ENCODE assay signal across 8 mouse cellular contexts in the genomic region with DNA sequence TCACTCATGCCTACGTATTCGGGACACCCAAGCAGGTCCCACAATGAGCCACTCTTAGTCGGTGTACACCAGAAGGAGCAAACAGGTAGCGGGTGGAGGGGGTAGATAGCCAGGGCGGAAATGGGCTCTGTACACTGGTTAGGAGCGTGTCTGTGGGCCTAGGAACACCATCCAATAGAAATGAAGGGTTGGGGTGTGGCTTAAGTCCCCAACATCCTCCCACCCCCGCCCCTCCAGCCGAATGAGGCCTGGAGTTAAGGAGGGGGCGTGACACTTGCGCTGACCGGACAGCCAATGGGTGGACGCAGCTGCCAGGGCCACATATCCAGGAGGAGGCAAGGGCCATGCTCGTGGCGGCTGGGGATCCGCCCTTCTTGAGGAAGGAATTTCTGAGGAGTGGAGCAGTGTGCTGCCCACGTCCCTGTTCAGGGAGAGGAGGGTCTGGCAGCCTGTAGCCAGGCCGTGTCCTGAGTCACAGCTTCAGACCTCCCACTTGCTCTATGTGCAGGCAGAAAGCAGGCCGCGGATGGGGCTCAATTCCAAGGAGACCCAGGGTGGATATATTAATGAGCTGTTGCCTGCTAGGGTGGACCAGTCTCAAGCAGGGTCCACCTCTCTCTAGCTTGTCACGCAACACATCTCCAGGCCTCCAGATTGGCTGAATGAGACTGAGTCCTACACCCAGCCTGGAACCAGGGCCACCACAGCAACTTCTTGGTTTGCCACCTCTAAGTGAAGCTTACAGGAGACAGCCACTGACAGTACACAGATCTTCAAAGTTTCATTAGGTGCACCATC. TPM values are rescaled to one million over a fixed set of nuclear protein-coding genes. Genes with fewer than 3 reads are reported as not detected.
A peak's percentile ranks its signal among the peaks of the same experiment; 100 is the strongest.
DNase-seq lines count a peak whose midpoint lies in the region; TF ChIP-seq lines count a peak whose summit lies in the region.

No protein-coding gene starts in this region.

- WGBS in lung, adult 2 months = 13% methylated on average over 20 of the region's 20 CpGs

- peak; percentile 41; the same call in 1 of the 2 replicates for TF ChIP-seq POLR2A in lung, adult 2 months (IDR thresholded peaks at IDR 0.05; ENCODE audit: borderline replicate concordance, extremely low read depth, low read depth, low read length)

- peaks cover 5% of the 10 kb centered on the region for H3K4me1 ChIP-seq in lung, adult 2 months (ENCODE audit: control insufficient read depth, insufficient read depth, low read length)

- peak; percentile 57 for DNase-seq in adrenal gland, postnatal 10 days
- peak; percentile 89 for DNase-seq in embryo, embryonic 9.5 days (ENCODE audit: extremely low spot score)
- peak; percentile 68 to 85 for DNase-seq in heart, adult 18-20 months
- peak; percentile 58 for DNase-seq in kidney, adult 11 months
- peak; percentile 70 for DNase-seq in lung, adult 2 months
- peak; percentile 61 for DNase-seq in ovary, postnatal 10 days (ENCODE audit: low spot score)
- no peak for DNase-seq in thymus, postnatal 4 days
- no peak for DNase-seq in thymus, adult 18-20 months

- no peak for TF ChIP-seq CTCF in lung, adult 2 months (IDR thresholded peaks at IDR 0.05; ENCODE audit: insufficient read depth, low read length)

- no peak overlapping the region for H3K4me3 ChIP-seq in lung, adult 2 months (replicated peaks; ENCODE audit: extremely low read depth, low read depth, low read length)

RNA-seq across cellular contexts. Expression of gene Mrgprf, which starts 2.1 kb away (rescaled TPM):
- 1 to 10 TPM; 4.3 to 4.6 TPM for total RNA-seq in adrenal gland, postnatal 10 days (2021)
- 1 to 10 TPM; 2.1 to 2.4 TPM for total RNA-seq in heart, adult 18-20 months (2021)
- 14.3 and 16.2 TPM in 2 replicates for polyA plus RNA-seq in lung, adult 2 months (2012; rRNA removed)

RNA-seq across cellular contexts. Expression of gene Mrgprd, which starts 11.9 kb away (rescaled TPM):
- not detected for total RNA-seq in adrenal gland, postnatal 10 days (2021)
- not detected for total RNA-seq in heart, adult 18-20 months (2021)
- polyA plus RNA-seq in lung, adult 2 months (2012; rRNA removed) = not detected in 2 replicates

RNA-seq across cellular contexts. Expression of gene Tpcn2, which starts 18.9 kb away (rescaled TPM):
- 10 to 100 TPM; 12.4 to 18.4 TPM for total RNA-seq in adrenal gland, postnatal 10 days (2021)
- total RNA-seq in heart, adult 18-20 months (2021) = 1 to 10 TPM; 1.7 to 3.4 TPM
- polyA plus RNA-seq in lung, adult 2 months (2012; rRNA removed) = 31.5 and 40.9 TPM in 2 replicates

Comparison
In these comparisons a context has a peak if more than half of its experiments do, and no peak if none do; other contexts are left out.
1. DNase-seq: peak in adrenal gland, postnatal 10 days (single experiment), embryo, embryonic 9.5 days (single experiment), heart, adult 18-20 months (2 of 2), kidney, adult 11 months (single experiment), lung, adult 2 months (single experiment) and ovary, postnatal 10 days (single experiment); none in thymus, postnatal 4 days (single experiment) and thymus, adult 18-20 months (0 of 2).